Mouse (Mus musculus): ENCODE data around the gene Hbq1b. TPM values are rescaled to one million over a fixed set of nuclear protein-coding genes. Genes with fewer than 3 reads are reported as not detected.
"Not testable (repeated sequence)": the region's sequence is repeated elsewhere in the genome, so short reads cannot be mapped to it uniquely, and the experiment has no call there.

The Hbq1b gene
- total RNA-seq, 2 experiments from 2014 or later = 1.3 TPM; not detected in 1

- peak; percentile 95 to 96 for DNase-seq (ENCODE audit: low spot score in 2 of 2)
Measured at GRCm38 (mm10) chr11:32267188-32267884, 19.4 kb upstream of the Hbq1b start, which contains the start of gene Nprl3. Gene Nprl3 (minus strand): TSS chr11:32267707.

DNA sequence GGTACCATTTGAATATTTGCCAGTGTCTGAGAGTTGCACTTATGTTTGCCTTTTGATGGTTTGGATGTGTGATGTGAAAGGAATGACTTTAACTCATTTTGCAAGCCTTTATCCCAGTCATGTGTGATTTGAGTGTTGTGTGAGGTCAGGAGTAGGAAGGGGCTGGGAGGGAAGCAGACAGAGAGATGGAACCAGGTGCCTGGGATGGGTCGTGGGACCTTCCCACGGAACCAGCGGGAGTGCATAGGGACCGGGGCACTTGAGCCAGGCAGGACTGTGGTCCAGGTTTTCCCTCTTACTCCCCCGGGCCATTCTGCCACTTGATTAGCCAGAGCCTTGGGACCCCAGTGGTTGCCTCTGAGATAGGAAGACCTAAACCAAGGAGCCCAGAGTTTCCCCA is 18.8 kb upstream of the Hbq1b start:
- no peak for DNase-seq (ENCODE audit: low spot score in 2 of 2)

- no peak for DNase-seq (ENCODE audit: low spot score in 2 of 2)
Measured at GRCm38 (mm10) chr11:32268952-32269351, 17.8 kb upstream of the Hbq1b start.

GRCm38 (mm10) chr11:32271178-32271577 is 15.6 kb upstream of the Hbq1b start:
- no peak for DNase-seq (ENCODE audit: low spot score in 2 of 2)

DNA sequence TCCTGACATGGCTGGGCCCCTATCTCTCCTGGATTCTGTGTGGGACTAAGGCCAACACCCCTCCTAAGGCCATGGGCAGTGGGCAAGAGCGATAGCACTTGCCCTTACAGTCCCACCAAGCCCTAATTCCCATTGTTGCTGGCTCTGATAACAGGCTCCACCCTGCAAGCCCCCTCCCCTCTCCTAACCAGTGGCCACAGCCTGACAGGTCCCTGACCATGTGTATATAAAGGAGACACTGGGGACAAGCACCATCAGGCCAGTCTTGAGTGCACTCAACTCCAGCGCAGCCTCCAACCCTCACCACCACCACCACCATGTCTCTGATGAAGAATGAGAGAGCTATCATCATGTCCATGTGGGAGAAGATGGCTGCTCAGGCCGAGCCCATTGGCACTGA is 10.4 kb upstream of the Hbq1b start, which contains the start of gene Hba-x:
Gene Hba-x, plus strand, starts transcription at position 54 of the 400 bp plus-strand sequence.
- no peak for DNase-seq (ENCODE audit: low spot score in 2 of 2)

GRCm38 (mm10) chr11:32277736-32278457 is 8.9 kb upstream of the Hbq1b start:
- no peak for DNase-seq (ENCODE audit: low spot score in 2 of 2)

DNA sequence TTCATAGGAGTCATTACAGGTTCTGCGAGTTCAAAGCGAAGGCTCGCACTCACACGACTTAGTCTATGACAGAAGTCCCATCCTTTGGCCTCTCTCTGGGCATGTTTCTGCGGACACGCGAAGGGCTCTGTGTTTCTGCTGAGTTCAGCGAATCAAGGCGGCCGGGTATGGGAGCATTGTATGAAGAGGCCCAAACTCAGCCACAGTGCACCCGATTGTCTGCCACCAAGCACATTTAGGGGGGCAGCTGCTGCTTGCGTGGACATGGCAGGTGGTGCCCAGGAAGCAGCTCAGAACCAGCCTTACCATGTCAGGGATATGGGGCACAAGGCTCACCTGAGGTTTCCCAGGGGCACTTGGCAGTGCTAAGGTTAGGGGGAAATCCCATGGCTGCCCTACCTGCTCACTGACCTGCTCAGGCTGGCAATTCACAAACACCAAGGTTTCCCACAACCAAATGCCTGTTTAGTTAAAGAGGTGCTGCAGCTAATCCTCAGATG is 8.3 kb upstream of the Hbq1b start:
- DNase-seq (ENCODE audit: low spot score in 2 of 2) = no peak

DNA sequence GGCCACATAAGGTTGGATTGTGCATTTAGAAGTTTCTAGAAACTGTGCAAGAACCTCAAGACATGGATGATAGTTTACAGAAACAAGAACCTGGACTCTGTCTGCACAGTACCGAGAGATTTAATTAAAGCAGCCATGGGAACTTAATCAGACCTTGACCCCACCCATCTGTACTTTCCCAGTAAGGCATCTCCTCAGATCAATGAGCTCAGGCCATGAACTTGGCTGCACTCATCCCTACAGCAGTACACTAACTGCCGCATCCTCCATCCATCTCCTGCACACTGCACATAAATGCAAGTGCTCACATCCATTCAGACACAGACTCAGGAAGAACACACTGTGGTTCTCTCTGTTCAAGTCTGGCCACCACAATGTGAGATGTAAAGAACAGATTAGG is 6.1 kb upstream of the Hbq1b start:
- DNase-seq (ENCODE audit: low spot score in 2 of 2) = no peak

DNA sequence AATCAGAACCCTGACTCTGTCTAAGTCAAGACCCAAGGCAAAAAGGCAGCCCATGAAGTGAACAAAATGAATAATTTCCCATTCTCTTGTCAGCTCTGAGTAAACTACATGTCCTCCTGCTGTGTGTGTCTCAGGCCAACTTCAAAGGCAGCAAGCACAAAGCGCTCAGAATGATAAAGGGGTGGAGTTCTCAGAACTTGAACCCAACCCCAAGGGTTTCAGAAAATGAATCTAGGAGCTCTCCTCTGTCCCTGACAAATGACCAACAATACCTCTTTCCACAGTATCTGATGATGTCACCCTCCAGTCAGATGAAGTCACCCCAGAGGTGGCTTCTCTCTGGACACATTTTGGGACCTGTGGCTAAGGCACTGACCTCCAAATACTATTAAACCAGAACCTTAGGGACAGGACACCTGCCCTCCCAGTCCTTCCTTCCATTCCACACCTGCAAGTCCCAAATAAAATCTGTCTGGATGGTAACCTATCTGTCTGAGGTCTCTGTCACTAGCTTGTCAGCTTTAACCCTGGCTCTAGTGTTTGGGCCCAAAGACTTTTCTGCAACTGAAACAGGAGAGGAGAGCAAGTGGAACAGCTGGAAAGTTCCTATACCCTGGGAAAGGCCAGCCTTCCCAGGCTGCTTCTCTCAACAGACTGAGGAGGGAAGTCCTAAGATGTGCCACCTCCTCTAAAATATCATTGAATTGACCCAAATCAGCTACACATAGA is 5.2 kb upstream of the Hbq1b start:
- no peak for DNase-seq (ENCODE audit: low spot score in 2 of 2)

DNA sequence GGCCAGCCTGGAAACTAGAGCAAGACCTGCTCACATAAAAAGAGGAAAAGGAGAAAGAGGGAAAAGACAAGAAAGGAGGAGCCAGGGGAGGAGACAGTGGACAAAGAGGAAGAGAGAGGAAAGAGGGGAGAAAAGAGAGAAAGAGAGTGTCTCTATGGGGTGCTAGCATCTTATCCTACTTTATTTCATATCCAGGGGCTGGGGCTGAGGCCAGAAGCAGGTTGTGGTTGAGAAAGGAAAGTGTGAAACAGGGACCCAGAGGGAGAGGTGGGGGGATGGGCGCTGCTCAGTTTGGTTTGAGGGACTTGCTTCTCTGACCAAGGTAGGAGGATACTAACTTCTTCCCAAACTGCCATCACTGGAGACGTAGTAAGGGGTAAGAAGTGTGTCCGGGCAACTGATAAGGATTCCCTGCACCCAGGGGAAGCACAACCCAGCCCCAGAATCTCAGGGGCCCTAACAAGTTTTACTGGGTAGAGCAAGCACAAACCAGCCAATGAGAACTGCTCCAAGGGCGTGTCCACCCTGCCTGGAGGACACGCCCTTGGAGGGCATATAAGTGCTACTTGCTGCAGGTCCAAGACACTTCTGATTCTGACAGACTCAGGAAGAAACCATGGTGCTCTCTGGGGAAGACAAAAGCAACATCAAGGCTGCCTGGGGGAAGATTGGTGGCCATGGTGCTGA is 3.5 kb upstream of the Hbq1b start, which contains the start of gene Hba-a1:
Gene Hba-a1, plus strand, starts transcription at position 421 of the 687 bp plus-strand sequence.
- DNase-seq (ENCODE audit: low spot score in 2 of 2) = not testable (repeated sequence)

DNA sequence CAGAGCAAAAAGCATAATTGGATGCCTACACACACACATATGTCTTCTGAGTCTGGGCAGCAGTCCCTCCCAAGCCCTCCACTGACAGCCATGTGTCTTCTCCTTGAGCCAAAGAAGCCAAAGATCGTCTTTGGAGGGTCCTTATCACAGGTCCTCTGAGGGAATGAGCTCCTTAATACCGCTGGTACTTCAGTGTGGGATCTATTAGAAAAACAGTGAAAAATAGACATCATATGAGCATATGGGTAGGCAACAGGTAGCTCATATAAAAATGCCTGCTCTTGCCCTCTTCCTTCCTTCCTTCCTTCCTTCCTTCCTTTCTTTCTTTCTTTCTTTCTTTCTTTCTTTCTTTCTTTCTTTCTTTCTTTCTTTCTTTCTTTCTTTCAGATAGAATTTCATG is 2.2 kb upstream of the Hbq1b start:
- not testable (repeated sequence) for DNase-seq (ENCODE audit: low spot score in 2 of 2)

DNA sequence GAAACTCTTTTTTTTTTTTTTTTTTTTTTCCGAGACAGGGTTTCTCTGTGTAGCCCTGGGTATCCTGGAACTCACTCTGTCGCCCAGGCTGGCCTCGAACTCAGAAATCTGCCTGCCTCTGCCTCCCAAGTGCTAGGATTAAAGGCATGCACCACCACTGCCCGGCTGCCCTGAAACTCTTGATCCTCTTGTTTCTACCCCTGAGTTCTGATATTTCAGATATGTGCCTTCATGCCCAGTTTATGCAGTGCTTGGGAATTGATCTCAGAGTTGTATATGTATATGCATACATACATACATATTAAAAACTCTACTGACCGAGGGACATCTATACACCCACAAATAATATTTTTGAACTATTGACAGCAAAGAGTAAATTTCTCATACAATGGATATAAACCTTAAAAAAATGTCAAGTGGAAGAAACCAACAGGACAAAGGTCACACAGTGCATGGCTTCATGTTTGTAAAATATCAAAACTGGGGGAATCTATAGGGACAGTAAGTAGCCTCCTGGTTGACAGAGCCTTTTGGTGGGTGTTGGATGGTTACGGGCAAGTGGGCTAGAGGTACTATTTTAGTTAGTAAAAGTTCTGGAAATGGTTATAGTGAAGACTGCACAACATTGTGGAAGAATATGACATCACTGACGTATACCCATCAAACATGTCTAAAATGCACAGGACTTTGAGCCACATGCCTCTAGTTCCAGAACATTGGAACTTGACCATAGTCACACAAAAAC is 1.6 kb upstream of the Hbq1b start:
- no peak for DNase-seq (ENCODE audit: low spot score in 2 of 2)

GRCm38 (mm10) chr11:32285887-32286286 is 878 bp upstream of the Hbq1b start:
- DNase-seq (ENCODE audit: low spot score in 2 of 2) = not testable (repeated sequence)

GRCm38 (mm10) chr11:32287493-32287825 is 694 bp downstream of the Hbq1b start:
- no peak for DNase-seq (ENCODE audit: low spot score in 2 of 2)

GRCm38 (mm10) chr11:32292819-32293218 is 6.1 kb downstream of the Hbq1b start:
- not testable (repeated sequence) for DNase-seq (ENCODE audit: low spot score in 2 of 2)

GRCm38 (mm10) chr11:32293479-32293878 is 6.7 kb downstream of the Hbq1b start:
- DNase-seq (ENCODE audit: low spot score in 2 of 2) = not testable (repeated sequence)

GRCm38 (mm10) chr11:32296203-32296602 is 9.4 kb downstream of the Hbq1b start, which contains the start of gene Hba-a2:
Gene Hba-a2 (plus strand): TSS chr11:32296489.
- DNase-seq (ENCODE audit: low spot score in 2 of 2) = not testable (repeated sequence)

DNA sequence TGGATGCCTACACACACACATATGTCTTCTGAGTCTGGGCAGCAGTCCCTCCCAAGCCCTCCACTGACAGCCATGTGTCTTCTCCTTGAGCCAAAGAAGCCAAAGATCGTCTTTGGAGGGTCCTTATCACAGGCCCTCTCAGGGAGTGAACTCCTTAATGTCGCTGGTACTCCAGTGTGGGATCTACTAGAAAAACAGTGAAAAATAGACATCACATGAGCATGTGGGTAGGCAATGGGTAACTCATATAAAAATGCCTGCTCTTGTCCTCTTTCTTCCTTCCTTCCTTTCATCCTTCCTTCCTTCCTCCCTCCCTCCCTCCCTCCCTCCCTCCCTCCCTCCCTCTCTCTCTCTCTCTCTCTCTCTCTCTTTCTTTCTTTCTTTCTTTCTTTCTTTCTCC is 10.7 kb downstream of the Hbq1b start:
- DNase-seq (ENCODE audit: low spot score in 2 of 2) = not testable (repeated sequence)

- DNase-seq (ENCODE audit: low spot score in 2 of 2) = no peak
Measured at GRCm38 (mm10) chr11:32297866-32298531, 11.2 kb downstream of the Hbq1b start.

GRCm38 (mm10) chr11:32298532-32298918 is 11.8 kb downstream of the Hbq1b start:
- no peak for DNase-seq (ENCODE audit: low spot score in 2 of 2)

Data from left cerebral cortex, adult 18-20 months (tissue).